Mouse (Mus musculus) ES-E14 (cell line): ENCODE measurements at regions not wholly inside any gene's neighbourhood (a gene's known extent, or its start where the extent isn't known, plus 50 kb on each side); places are given as distances from the start of the nearest gene placed in this dataset.

ENCODE experiments used
- CHD2 ChIP-seq: IDR thresholded peaks from 2 replicates; pipeline ENCODE4 v1.6.1; 2014; ENCODE audit warnings: mild to moderate bottlenecking, low read depth, low read length, inconsistent platforms
- HCFC1 ChIP-seq: IDR thresholded peaks from 2 replicates; pipeline ENCODE4 v1.6.1; 2012; ENCODE audit warnings: low read length, inconsistent platforms, borderline replicate concordance; ENCODE audit not compliant: insufficient read depth
- MAFK ChIP-seq: IDR thresholded peaks from 2 replicates; pipeline ENCODE4 v1.6.1; 2014; ENCODE audit warnings: mild to moderate bottlenecking, low read depth, low read length, inconsistent platforms; ENCODE audit not compliant: insufficient read depth
- ZC3H11A ChIP-seq: IDR thresholded peaks from 2 replicates; pipeline ENCODE4 v1.6.1; 2012; ENCODE audit warnings: low read depth, mild to moderate bottlenecking, inconsistent platforms, low read length, borderline replicate concordance
- ZNF384 ChIP-seq: IDR thresholded peaks from 2 replicates; pipeline ENCODE4 v1.6.1; 2012; ENCODE audit warnings: low read depth, low read length, inconsistent platforms

- no peak for TF ChIP-seq CHD2
- TF ChIP-seq MAFK = no peak
- no peak for TF ChIP-seq ZC3H11A
- no peak for TF ChIP-seq HCFC1
- no peak for TF ChIP-seq ZNF384
Measured at GRCm38 (mm10) chr6:95261001-95261400, 60.9 kb upstream of the Gm10234 start.
